Mouse (Mus musculus): ENCODE data around the gene Tlk1.
"Not testable (repeated sequence)": the region's sequence is repeated elsewhere in the genome, so short reads cannot be mapped to it uniquely, and the experiment has no call there.

Tlk1 gene

GRCm38 (mm10) chr2:70831709-70832350 lies 6.3 kb upstream of the Tlk1 start:
- no peak for DNase-seq

DNA sequence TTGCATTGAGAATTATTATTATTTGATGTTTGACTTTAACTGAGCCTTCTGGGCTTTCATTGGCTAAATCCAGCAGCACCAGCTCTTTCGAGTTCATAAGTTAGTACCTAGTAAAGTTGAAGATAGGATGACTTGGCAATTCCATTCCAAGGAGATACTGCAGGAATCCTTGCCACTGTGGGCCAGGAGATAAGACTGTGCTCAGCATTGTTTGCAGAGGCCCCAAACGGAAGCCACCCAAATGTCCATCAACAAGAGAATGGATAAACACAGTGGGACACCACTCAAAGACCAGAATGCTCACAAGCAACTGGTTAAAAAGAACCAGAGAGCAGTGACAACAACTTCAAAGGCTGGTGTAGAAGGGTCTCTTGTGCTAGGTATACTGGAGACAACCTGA lies 5.2 kb upstream of the Tlk1 start:
- no peak for DNase-seq

DNA sequence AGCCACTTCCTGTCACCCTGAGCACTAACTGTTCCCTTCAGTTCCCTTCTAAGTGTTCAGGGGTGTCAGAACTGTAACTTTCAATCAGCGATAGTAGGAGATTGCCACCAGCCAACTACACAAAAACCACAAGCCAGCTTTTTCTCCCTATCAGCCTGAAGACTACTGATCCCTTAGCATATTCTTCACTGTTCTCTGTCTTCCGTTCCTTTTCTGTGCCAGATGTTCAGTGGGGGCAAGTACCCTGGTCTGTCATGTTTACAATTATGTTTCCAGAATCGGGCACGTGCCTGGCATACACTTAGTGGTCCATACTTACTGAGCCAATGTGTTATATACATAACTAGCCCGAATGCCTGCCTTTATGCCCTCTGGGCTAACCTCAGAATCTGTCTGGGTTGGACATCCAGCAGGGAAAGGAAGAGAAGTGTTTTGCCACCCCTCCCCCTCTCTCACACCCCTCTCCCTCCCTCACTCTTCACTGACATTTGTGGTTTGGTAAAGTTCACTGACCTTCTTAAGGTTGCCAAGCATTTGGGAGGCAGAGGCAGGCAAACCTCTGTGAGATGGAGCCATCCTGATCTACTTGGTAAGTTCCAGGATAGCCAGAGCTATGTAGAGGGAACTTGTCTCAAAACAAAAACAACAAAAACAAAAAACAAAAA lies 4.5 kb upstream of the Tlk1 start:
- DNase-seq: no peak

- no peak for DNase-seq
Measured at GRCm38 (mm10) chr2:70827780-70828179, 2.3 kb upstream of the Tlk1 start.

DNA sequence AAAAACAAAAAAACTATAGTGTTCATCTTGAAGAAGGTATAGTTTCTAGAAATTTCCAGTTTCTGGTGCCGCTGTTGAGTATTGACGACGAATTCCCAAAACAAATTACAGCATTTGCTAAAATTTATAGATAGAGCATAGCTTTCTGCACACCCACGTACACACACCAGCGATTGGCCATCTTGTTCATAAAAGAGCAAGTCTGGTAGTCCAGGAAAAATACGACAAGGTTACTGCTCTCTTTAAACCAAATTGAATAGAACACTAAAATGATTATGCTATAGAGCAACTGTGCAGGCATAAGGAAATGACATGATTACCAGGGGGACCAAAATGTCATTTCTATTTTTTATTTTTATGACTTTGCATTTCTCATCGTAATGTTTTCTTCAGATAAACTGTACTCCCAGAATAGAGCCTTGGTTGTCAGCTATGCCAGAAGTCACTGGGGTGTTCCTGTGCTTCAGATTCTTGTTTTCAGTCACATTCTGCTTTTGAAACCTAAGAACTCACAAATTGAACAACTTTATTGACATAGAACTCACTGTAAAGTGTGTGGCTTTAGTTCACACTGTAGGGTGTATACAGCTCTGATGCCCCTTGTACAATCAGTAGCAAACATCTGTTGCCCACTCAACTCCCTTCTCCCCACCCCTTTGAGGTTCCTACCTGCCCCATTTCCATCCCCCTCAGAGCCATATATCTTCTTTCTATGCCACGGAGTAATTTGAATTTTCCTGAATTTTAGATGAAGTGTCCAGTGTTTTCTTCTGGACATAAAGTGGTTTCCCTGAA lies 1.1 kb upstream of the Tlk1 start:
- peak; percentile 21 for DNase-seq

DNA sequence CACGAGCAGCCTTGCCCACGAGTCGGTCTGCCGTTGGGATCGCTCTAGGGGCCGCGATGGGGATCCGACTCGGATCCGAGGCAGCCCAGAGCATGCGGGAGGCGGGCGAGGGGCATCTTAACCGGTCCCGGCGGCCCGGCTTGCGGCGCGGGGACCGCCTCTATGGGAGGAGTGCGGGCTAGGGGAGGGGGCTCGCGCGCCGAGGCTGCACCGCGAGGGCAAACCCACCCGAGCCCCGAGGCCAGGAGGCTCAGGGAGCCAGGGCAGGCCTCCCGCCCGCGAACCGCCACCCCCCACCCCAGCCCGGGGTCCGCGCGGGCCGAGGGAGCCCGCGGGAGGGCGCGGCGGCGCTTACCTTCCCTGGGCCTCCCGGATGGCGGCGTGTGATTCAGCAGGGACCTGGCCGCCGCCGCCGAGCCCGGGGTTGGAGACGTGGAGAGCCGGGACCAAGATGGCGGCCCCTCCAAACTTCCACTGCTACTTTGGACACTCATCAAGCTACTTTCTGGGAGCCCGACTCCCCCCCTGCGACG lies 624 bp downstream of the Tlk1 start:
- DNase-seq: peak; percentile 78

DNA sequence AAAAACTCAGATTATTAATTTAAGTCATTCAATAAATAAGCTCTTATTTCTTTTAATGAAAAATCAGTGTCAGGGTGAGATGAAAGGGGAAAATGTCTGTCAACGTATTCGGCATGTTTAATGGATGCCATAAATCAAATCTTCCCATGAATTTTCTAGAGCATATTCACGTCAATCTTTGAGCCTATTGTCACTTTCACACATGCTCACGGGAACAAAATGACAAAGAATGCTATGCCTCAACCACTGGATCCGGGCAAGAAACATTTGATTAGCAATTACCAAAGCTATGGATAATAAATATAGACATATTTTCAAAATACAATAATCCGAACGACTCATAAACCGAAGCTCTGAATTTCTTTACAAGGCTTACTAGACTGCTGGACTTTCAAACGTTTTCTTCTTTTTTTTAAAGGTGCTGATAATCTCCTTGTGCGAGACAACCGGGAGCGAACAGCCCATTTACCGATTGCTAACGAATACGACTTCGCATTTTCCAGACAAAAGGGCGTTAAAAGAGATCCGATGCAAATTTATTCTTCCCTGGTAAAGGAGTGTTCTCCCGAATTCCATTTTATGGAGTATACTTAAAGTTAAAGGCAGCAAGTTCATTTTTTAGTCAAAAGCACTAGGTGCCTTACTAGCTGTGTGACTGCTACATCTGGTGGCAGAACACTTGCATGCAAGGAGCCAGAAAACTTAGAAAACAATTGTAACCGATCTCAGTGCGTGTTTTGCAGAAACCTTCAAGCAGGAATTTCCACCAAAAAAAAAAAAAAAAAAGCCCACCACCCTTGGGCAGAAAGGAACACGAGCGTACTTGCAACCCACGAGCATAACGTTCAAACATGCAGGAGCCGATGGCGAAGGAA lies 1.4 kb downstream of the Tlk1 start:
- peak; percentile 27 for DNase-seq

- DNase-seq: no peak
Measured at GRCm38 (mm10) chr2:70823434-70823833, 2.1 kb downstream of the Tlk1 start.

GRCm38 (mm10) chr2:70816939-70817338 lies 8.6 kb downstream of the Tlk1 start:
- DNase-seq: no peak

GRCm38 (mm10) chr2:70816016-70816415 lies 9.5 kb downstream of the Tlk1 start:
- no peak for DNase-seq

DNA sequence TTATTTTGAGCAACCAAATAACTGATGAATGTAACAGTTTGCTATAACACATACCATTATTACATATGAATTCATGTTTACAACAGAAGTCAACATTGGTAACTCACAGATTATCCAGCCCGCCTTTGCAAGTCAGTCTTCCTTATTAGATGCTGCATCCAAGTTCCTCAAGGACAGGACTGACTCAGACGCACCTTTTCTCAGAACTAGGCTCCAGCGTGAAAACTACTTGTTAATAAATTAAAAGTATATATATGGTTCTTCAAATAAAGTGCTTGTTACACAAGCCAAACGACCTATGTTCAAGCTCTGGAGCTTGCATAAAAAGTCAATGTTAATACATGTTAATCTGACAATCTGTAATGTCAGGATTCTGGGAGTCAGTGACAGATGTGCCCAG lies 11.9 kb downstream of the Tlk1 start:
- DNase-seq: no peak

DNA sequence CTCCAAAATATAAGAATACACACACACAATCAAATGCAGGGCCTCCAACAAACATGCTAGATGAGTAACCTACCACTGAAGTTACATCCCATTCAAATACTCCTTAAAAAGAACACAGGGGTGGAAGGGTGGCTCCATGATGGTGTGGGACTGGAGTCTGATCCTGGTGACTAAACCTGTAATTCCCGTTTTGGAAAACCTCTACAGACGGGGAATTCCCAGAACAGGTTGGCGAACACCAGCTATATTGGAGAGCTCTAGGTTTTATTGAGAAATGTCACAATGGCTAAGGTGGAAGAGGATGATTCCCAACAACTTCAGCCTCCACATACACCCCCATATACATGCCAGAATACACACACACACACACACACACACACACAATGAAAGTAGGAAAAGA lies 14.1 kb downstream of the Tlk1 start:
- no peak for DNase-seq

- DNase-seq: no peak
Measured at GRCm38 (mm10) chr2:70809921-70810320, 15.6 kb downstream of the Tlk1 start.

GRCm38 (mm10) chr2:70808681-70809080 lies 16.8 kb downstream of the Tlk1 start:
- DNase-seq: no peak

DNA sequence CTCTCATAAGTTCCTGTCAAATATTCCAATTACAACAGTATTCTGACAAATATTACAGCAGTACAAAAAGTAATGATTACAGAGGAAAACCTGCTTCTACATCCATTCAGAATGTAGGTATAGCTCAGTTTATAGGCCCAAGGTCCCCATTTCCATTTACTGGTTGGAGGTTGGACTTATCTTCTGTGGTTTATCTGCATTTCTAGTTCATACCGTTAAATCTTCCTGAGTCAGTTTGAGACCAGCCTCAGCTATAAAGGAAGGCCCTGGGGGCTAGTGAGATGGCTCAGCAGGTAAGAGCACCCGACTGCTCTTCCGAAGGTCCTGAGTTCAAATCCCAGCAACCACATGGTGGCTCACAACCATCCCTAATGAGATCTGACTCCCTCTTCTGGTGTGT lies 17.9 kb downstream of the Tlk1 start:
- DNase-seq: not testable (repeated sequence)

DNA sequence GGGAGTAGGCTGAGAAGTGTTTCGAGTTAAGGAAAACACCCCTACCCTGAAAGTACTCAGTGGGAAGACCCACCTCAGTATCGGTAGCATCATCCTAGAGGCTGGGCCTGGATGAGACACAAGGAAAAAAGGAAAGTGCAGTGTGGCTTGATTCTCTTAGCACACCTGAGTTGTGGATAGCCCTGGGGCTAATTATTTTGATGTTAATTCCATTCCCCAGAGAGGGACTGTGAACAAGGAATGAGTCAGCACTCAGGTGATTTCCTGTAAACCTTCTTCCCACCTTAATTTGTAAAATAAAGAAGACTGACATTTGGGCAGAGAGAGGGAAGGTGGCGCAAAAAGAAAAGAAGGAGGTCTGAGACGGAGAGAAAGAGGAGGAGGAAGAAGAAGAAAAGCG lies 19.5 kb downstream of the Tlk1 start:
- no peak for DNase-seq

DNA sequence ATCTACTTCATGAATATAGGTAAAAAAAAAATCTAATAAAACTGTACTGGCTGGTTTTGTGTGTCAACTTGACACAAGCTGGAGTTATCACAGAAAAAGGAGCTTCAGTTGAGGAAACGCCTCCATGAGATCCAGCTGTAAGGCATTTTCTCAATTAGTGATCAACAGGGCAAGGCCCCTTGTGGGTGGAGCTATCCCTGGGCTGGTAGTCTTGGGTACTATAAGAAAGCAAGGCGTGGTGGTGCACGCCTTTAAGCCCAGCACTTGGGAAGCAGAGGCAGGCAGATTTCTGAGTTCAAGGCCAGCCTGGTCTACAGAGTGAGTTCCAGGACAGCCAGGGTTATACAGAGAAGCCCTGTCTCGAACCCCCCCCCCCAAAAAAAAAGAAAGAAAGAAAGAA lies 21.8 kb downstream of the Tlk1 start:
- DNase-seq: not testable (repeated sequence)

DNA sequence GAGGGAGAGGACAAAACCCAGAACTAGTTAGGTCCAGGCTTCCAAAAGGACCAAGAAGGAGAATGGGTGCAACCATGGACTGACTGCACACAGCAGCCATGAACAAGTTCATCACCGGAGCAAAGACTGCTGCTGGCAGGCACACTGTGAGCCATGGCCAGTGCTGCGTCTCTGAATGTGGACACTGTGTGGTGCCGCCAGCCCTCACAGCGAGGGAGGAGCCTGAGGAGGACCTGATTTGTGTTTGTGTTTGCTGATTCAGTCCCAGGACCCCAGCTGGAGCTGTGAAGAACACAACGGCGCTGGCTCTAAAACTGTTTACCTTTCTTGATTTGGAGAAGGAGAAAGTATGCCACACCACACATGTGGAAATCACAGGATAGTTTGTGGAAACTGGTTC lies 22.9 kb downstream of the Tlk1 start:
- peak; percentile 11 for DNase-seq

DNA sequence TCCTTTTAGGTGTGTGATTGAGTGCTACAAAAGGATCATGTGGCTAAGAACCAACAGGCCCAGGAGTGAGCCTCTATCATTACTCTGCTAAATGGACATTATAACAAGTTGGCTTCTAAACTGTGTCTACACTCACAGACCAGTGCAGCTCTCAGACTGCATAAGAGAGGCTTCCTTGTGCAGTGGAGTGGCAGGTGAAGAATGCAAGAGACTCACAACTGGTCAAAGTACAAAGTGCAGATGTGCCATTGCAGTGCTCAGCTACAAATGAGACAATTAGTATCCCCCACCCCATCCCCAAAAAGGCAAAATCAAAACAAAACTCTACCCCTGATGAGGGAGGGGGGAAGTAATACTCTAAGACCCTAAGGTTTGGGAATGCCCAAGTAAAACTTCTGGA lies 24.0 kb downstream of the Tlk1 start:
- no peak for DNase-seq

- no peak for DNase-seq
Measured at GRCm38 (mm10) chr2:70800396-70800795, 25.1 kb downstream of the Tlk1 start.

DNA sequence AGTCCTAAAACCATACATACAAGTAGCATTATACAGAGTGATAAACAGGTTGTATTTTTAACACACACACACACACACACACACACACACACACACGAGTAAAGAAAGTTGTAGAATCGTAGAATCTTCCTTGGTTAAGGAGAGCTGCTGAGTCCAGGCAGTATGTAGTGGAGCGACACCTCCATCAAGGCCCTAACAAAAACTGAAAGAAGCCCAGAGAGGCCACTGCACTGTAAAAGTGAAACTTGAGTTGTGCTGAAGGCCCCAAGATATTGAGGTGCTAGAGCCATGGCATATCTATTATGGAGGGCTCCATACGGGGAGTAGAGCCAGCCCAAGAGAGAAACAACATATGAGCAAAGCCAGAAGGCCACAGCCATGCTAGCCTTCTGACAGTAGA lies 32.3 kb downstream of the Tlk1 start:
- no peak for DNase-seq

GRCm38 (mm10) chr2:70790246-70790645 lies 35.3 kb downstream of the Tlk1 start:
- no peak for DNase-seq

GRCm38 (mm10) chr2:70789331-70789730 lies 36.2 kb downstream of the Tlk1 start:
- DNase-seq: no peak

All from cerebellum, adult 9-10 months (tissue).